Mouse (Mus musculus) lung, postnatal 4 days (tissue): ENCODE results near the gene Fkbpl.

Experiments
- DNase-seq, 2 experiments: peaks; one replicate each; pipeline ENCODE4 v3.0.0; 2021

Fkbpl gene

DNA sequence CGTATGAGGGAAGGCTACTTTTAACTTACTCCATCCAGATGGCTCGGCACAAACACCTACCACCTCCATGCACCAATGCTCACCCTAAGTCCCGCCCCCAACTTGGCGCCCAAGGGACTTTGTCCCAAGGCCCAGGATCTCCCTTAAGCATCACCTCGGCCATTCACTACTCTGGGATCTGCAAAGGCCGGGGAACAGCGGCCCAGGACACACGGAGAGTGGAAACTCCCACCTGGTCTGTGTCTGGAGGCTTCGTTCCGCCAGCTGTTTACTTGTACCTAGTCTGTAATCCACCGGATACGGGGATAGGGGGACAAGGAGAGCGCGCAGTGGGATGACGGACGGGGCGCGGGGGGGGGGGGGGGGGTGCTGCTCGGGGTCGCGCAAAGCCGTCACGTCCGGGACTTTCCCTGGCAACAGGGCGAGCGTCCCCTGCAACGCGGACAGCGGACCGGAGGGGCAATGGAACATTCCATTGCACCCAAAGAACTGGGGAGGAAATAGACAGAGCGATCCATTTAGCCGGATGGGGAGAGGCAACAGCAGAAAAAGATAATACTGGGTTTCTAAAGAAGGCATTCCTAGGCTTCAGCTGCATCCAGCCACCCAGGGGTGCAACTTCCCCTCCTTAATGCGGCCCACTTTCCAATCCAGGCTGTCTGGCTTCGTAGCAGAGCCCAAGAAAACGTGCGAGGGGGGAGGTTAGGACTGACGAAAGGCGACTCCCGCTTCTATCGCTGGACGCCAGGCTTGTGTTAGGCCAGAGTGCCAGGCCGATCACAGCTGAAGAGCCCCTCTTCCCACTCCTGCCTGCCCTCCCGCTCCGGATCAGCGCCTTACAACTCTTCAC lies 17.2 kb upstream of the Fkbpl start:
- DNase-seq, result peak; percentile 89 to 93

DNA sequence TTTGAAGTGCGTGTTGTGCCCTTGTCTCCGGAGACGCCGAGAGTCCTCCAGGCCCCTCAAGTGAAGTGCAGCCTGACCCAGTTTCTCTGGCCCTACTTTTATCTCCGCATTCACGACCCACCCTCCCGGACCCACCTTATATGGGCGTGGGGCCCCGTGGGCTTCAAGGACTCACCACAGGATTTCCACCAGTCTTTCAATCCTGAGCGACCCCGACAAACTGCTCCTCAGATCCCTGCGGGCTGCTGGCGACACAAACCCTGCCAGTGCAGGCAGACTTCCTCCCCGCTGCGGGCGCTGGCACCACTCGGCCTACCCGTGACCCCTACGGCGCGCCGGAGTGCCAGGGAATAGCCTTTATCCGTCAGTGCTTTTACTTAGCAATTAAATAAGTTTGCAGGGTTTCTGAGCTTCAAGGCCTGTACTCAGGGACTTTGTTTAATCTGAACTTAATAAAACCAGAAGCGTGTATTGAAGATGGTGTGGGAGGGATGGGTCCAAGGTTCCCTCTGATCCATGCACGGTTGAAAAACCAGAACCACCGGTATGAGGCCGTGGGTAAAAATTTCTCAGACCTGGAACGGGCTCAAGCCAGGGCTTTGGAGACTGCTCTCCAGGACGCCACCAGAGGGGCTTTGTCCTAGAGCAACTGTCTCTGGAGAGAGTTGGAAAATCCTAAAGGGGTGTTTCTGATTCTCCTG lies 16.5 kb upstream of the Fkbpl start, which contains the start of gene Ppt2:
Gene Ppt2, minus strand, starts transcription at position 568 of the 701 bp plus-strand sequence.
- DNase-seq, result no peak

DNA sequence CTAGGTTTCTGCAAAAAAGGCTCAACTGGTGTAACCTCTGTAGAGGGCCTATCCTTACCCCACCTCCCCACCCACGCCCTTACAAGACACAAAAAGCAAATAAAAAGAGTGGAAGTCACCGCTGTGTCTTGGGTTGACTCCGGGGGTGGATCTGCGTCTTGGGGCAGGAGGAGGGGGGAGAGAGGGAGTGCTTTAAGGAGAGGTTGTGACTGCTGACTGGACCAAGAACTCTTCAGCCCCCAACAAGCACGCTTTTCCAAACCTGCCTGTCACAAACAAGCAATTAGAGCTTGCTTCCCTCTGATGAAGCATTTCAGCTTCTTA lies 16.0 kb upstream of the Fkbpl start:
- DNase-seq, result no peak

DNA sequence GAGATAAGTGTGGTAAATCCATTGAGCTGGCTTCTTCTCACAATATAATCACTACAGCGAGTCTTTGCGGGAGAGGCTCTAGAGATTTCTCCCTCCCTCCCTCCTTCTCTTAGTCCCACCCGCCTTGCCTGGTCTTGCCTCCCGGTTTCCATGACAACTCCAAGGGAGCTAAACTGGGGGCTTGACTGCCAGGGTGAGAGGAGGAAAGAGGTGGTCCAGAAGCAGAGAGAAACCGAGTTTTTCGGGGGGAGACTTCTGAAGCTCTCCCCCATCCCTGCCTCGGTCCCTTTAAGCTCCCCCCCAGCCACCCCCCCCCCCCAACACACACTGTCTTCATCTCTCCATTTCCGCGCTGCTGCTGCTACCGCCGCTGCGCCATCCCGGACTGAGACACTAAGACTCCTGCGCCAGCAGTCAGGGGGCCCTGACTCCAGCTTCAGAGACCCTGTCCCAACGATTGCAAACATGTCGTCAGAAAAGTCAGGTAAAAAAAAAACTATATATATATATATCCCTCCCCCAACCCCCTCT lies 15.3 kb upstream of the Fkbpl start, which contains the start of gene Prrt1:
Gene Prrt1, plus strand, starts transcription at position 313 of the 531 bp plus-strand sequence.
- DNase-seq, result no peak

DNA sequence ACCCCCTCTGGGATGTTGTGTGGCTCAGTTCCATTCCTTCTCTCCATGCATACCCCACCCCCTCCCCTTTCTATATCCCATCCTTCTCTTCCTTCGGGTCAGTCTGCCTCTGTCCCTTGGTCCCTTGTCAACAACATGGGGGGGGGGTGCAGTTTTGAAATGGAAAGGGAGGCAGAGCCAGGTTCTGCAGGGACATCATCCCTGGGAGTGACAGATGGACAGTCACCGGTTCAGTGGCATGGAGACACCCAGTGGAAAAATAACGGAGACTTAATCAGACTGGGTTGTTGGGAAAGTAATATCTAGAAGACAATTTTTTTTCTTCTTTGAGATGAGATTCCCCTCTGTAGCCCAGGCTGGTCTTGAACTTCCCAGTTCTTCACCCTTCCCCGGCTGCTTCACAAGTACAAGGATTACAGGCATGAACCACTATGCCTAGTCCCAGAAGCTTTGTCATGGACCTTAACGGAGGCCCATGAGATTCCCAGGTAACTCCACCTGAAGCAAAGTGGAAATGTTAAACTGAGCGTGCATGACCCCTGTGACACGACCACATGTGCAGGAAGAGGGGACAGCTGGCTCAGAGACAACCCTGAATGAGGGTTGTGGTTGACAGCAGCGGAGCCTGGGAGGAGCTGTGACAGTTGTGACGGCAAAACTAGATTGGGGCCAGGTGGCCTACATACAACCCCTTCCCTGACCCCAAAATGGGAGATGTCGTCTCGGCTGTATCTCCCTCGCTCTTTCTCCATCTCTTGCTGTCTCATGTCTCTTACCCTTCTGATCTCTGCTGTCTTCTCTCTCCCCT lies 14.6 kb upstream of the Fkbpl start:
- DNase-seq, result no peak

DNA sequence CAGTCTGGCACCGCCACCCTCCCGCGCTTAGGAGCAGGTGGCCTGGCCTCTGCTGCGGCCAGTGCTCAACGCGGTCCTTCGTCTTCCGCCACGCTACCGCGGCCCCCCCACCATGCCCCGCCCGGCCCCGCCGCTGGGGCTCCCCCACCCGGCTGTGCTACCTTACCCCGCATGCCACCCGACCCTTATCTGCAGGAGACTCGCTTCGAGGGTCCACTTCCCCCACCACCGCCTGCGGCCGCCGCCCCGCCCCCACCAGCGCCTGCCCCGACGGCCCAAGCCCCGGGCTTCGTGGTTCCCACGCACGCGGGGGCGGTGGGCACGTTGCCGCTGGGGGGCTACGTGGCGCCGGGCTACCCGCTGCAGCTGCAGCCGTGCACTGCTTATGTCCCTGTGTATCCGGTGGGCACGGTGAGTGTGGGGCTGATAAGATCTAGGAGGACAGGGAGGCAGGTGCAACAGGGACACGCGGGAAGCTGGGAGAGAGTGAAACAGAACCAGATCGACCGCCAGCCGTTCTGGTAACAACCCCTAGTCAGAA lies 13.7 kb upstream of the Fkbpl start:
- peak in 1 of 2 experiments; percentile 32 for DNase-seq

DNA sequence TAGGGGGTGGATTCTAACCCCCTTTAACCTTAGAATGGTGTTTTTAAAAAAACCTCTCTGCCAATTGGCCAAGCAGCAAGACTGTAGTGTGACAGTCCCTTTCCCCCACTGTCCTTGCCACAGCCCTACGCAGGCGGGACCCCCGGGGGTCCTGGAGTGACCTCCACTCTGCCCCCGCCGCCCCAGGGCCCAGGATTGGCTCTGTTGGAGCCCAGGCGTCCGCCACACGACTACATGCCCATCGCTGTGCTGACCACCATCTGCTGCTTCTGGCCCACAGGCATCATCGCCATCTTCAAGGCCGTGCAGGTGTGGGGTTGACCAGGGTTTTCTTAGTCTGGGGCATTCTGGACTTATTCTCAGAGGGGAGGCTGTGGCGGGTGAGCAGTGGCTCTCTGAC lies 12.9 kb upstream of the Fkbpl start:
- peak in 1 of 2 experiments; percentile 30 for DNase-seq

DNA sequence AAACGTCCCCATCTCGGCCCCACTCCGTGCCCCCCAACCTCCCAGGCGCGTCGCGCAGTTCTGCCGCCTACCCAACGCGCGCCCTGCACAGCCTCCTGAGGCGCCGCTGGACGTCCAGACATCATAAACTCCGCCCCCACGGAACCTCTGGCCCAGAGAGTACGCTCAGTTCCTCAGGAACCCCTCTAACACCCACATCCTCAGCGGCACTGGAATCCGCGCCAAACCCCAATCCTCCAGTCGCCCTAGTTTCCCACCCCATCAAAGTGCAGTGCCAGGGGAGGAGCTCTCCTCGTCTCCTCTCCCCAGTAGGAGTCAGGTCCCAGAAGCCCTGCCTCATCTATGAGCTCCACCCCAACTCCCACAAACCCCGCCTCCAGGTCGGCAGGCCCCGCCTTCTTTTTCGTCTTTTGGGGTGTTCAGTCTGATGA lies 12.3 kb upstream of the Fkbpl start:
- DNase-seq, result peak; percentile 87

DNA sequence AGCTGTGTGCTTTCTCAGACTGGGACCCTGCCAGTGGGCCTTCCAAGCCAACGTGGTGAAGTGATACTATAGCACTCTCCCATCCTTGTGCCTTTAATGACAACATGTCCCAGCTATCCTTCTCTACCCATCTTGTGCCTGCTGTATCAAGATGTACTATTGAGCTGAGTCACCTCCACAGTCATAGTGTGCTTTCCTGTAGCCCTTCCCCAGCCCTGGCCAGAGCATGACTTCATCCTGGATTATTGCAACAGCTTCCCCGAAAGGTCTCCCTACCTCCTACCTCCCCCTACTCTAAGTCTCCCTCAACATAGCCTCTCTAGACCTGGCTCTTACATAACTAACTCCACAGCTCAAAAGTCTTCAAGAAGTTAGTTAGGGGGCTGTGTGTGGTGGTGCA lies 8.9 kb upstream of the Fkbpl start:
- no peak for DNase-seq

DNA sequence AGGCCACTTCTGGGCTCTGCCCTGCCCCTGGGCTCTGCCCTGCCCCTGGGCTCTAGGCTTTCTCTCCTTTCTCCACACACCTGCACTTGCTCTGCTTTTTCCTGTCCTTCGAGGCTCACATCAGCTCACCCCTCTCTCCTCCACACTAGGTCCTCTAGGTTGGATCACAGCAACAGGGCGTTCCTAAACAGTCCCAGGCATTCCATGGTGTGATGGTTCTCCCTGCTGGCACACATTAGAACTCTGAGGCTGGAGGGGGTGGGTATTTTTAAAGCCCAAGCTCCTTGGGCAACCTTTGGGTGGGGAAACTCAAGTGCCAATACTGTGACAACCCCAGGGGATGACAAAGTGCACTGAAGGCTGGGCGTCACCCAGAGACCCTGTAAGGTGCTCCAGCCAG lies 7.1 kb upstream of the Fkbpl start:
- DNase-seq, result no peak

DNA sequence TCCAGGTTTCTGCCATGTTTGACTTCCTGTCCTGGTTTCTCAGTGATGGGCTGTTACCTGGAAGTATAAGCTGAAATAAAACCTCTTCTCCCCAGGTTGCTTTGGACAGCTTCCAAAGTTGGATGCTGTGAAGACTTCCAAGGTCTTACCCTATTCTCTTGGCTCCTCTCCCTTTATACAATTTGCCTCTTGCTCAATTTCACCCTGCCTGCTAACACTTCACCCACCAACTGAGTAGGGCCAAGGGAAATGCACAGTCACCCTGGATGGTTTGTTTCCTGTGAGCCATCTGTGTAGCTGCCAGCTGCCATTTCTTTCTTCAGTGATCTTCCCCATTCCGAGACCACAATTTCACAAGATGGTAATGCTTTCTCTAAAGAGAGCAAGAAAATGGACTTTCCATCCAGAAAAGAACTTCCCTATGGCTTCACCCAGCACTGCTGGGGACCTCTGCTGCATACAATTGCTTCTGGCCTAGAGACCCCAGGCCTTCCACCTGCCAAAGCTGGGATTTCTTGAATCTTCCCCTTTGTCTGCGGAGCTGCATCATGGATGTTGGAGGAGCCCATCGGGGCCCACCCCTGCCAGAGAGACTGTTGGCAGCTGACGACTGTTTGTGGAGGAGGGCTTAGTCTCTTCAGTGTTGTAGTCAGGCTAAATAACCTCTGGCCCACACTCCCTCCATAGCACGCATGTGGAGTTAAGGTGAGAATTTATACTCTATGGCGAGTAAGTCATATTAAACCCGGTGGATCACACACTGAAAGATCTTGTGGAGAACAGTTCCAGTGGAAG lies 4.9 kb upstream of the Fkbpl start:
- DNase-seq, result no peak

DNA sequence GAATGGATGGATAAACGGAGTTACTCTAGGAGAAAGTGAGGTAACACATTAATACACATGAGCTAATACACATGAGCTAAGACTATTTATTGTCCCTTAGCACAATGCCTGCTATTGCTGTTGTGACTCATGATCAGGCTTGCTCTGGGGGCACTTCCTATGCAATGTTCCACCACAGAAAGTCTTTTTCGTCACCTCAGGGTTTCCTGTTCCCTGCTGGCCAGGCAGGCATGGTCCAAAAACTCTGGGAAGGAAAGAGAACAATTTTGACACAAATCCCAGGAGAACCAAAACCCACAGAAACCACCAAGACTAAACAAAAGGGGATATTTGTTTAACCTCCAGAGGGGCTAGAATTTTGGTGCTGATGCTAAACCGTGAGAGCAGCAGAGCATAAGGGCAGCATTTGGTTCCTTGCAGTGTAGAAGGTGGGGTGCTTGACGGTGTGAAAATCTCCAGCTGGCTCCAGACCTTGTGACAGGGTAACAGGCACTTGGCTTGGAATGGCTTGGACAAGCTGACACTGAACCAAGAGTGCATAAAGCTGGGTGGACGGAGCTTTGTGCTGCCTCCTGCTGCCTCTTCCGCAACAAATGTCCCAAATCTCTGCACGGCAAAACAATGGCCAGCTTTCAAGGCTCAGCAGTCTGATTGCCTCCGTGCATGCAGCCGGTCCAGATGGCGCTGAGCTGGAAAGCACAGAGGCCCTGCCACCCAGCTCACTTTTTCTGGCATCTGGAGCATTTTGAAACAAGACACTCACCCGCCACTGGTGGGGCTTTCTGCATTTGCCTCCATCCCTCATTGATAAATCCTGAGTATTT lies 3.6 kb upstream of the Fkbpl start:
- peak in 1 of 2 experiments; percentile 80 for DNase-seq

DNA sequence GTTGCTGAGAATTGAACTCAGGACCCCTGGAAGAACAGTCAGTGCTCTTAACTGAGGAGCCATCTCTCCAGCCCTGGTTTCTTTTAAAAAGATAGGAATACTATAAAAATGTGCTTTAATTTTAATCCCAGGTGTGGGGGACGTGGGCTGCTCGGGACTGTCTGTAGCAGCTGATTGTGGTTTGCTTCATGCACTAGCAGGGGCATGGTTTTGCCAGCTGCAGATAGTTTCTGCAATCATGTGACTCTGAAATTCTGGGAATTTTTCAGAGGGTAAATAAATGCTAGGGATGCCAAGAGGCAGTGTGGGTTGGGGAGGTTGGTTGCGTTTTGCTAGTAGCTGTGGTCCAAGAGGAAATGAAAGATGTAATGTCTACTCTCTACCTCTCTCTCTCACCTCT lies 2.6 kb upstream of the Fkbpl start:
- DNase-seq, result no peak

DNA sequence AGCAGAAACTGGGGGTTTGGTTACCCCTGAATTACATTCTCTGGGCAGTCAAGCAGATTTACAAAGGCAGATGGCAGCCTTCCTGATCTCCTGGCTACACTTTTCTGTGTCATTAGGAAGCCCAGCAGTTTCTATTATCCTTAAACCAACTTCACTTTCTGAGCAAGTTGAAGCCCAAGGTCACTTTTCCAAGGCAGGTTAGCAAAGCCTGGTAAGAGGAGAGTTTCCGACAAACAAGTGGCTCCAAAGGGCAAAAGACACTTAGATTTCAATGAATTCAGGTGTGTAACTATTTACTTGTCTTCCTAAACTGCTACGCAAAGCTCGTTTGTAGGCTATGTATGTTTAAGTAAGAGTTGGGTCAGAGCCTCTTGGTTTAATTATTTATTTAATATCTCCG lies 1.2 kb upstream of the Fkbpl start:
- DNase-seq, result no peak

DNA sequence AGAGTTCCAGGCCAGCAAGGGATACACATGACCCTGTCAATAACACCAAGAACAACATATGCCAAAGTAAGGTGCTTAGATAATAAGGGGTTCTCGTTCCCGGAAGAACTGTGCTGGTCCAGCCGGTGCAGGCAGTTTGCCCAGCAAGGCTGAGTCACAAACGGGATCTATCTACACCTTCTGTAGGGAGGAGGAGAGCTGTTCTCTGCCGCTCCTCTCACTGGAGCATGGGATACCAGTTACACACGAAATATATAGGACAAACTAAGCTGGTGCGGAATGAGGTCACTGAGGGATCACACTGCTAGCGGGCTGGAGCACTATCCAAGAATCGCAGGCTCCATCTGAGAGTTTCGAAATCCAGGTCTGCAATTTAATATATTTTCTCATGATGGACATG lies 620 bp upstream of the Fkbpl start:
- no peak for DNase-seq

DNA sequence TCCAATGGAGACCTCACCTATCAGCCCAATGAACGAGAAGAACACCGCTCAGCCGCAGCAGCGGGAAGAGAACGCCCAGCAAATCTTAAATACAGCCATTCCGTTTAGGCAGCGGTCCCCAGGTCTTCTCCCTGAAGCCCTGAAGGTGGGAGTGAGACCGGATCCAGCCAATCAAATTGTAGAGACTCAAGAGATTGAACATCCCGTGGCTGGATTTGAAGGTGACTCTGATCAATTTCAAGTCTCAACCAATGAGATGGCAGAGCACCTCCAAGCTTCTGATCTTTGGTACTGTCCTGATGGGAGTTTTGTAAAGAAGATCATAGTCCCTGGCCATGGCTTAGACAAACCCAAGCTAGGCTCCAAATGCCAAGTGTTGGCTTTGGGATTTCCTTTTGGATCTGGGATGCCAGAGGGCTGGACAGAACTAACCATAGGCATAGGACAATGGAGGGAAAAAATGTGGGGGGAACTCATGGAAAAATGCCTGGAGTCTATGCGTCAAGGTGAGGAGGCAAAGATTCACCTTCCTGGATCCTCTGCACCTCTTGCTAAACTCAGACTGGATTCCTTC lies 779 bp downstream of the Fkbpl start:
- no peak for DNase-seq

DNA sequence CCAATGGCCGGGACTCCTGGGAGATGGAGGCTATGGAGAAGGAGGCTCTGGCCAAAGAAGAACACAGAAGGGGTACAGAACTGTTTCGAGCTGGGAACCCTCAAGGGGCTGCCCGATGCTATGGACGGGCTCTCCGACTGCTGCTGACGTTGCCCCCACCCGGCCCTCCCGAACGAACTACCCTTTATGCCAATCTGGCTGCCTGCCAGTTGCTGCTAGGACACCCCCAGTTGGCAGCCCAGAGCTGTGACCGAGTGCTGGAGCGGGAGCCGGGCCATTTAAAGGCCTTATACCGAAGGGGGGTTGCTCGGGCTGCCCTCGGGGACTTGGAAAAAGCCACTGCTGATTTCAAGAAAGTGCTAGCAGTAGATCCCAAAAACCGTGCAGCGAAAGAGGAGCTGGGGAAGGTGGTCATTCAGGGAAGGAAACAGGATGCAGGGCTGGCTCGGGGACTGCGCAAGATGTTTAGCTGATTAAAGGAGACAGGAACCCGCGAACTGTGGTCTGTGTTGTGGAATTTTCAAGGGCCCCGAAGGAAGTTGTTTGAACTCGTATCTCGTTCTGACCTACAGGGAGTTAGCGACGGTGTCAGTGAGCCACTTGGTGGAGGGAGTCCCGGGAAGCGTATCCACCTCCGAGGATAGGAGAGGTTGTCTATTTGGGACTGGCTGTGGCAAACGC lies 1.4 kb downstream of the Fkbpl start:
- DNase-seq, result peak in 1 of 2 experiments; percentile 46

DNA sequence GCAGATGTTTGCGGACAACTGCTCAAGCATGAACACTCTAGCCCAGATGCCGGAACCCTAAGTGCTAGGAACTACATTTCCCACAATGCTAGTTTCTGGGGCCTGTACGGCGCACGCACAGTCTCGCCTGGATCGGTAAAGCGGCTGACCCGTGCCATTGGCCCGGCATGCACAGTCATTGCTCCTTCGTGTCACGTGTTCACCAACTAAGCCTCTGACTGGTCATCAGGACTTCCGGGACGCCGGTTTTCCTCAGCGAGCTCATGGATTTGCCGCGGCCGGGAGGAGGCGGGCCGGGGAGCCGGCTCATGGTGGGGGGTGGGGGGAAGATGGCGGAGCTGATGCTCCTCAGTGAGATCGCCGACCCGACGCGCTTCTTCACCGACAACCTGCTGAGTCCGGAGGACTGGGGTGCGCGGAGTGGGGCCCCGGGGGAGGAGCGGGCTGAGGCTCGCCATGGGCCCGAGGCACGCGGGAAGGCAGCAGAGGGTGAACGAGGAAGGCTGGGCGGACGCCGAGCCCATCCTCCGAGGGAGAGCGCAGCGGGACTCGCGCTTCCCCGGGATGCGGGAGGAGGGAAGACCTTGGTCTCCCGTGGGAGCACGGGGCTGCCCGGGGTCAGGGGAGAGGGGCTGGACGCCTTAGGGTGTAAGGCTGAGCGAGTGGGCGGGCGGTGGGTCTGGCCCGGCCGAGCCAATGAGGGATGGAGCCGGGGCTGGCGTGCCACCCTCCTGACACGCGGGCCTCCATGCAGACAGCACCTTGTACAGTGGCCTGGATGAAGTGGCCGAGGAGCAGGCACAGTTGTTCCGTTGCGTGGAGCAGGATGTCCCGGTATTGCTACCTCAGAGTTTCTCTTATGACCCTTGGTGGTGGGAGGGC lies 2.6 kb downstream of the Fkbpl start, which contains the start of gene Atf6b:
Gene Atf6b, plus strand, starts transcription at position 241 of the 882 bp plus-strand sequence.
- peak; percentile 95 to 99 for DNase-seq
